Mouse (Mus musculus) cerebellum, adult 2 months (tissue): ENCODE results near the gene Smarcc1.
A peak's percentile ranks its signal among the peaks of the same experiment; 100 is the strongest.

Experiments used
- CTCF ChIP-seq: fragments of 200-500 bp; IDR thresholded peaks from 2 replicates; pipeline ENCODE4 v1.5.1; 2011; ENCODE audit warnings: low read depth, mild to moderate bottlenecking, control low read depth, low read length, moderate library complexity, borderline replicate concordance; ENCODE audit not compliant: insufficient read depth
- POLR2A ChIP-seq: fragments of 200-500 bp; IDR thresholded peaks from 2 replicates; pipeline ENCODE4 v1.6.1; 2011; ENCODE audit warnings: low read length, control low read depth, borderline replicate concordance; ENCODE audit not compliant: insufficient read depth

DNA sequence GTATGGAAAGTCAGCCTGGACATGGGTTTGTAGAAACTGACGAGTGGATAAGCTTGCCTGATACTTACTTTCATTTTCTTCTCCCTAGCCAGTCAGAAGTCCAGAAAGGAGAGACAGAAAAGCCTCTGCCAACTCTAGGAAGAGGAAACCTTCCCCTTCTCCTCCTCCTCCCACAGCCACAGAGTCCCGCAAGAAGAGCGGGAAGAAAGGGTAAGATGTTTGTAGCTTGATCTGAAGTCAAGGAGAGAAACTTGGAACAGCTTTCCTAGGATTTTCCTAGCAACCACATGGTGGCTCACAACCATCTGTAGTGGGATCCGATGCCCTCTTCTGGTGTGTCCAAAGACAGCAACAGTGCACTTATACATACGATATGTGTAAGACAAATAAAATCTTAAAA, 53.4 kb downstream of the Smarcc1 start:
- no peak for TF ChIP-seq POLR2A
- TF ChIP-seq CTCF, result peak; percentile 27; the same call in 1 of the 2 replicates
